Mouse (Mus musculus) spleen, embryonic (tissue): ENCODE results near the gene P2ry6.

ENCODE experiments used
- CTCF ChIA-PET: fragments of 350-600 bp; sonication (Branson Sonifier 250); formaldehyde crosslinking; loops from one replicate; lab custom pipeline; 2022; lab: Charles Lee

P2ry6 gene

GRCm38 (mm10) chr7:100990636-100991311, 16.3 kb upstream of the P2ry6 start:
- CTCF ChIA-PET: interaction anchor here (1.2 kb wide), 1 partner anchor 61 kb away, joined by 4 read pairs; no protein-coding TSS in a partner anchor

- CTCF ChIA-PET: interaction anchor here (0.6 to 1.8 kb wide), 4 partner anchors 63 to 1527 kb away, joined by 3 to 9 read pairs (median 6); no protein-coding TSS in a partner anchor
Measured at GRCm38 (mm10) chr7:100988092-100988491, 13.6 kb upstream of the P2ry6 start.

GRCm38 (mm10) chr7:100984452-100985395, 10.3 kb upstream of the P2ry6 start:
- CTCF ChIA-PET: interaction anchor here (0.5 kb wide), 1 partner anchor 251 kb away, joined by 4 read pairs; no protein-coding TSS in a partner anchor

GRCm38 (mm10) chr7:100979175-100979574, 4.7 kb upstream of the P2ry6 start:
- CTCF ChIA-PET: no interaction called here

- CTCF ChIA-PET: no interaction called here
Measured at GRCm38 (mm10) chr7:100978171-100978570, 3.7 kb upstream of the P2ry6 start.

- CTCF ChIA-PET: no interaction called here
Measured at GRCm38 (mm10) chr7:100972875-100973274, 1.6 kb downstream of the P2ry6 start.

- CTCF ChIA-PET: no interaction called here
Measured at GRCm38 (mm10) chr7:100968874-100969659, 5.4 kb downstream of the P2ry6 start.

GRCm38 (mm10) chr7:100968376-100968775, 6.1 kb downstream of the P2ry6 start:
- CTCF ChIA-PET: no interaction called here

- CTCF ChIA-PET: no interaction called here
Measured at GRCm38 (mm10) chr7:100967850-100968249, 6.6 kb downstream of the P2ry6 start.

- CTCF ChIA-PET: no interaction called here
Measured at GRCm38 (mm10) chr7:100966014-100966413, 8.4 kb downstream of the P2ry6 start.

- CTCF ChIA-PET: no interaction called here
Measured at GRCm38 (mm10) chr7:100965079-100965478, 9.4 kb downstream of the P2ry6 start.

- CTCF ChIA-PET: interaction anchor here (0.6 kb wide), 1 partner anchor 73 kb away, joined by 3 read pairs; no protein-coding TSS in a partner anchor
Measured at GRCm38 (mm10) chr7:100964242-100964641, 10.2 kb downstream of the P2ry6 start.

GRCm38 (mm10) chr7:100963381-100963780, 11.1 kb downstream of the P2ry6 start:
- CTCF ChIA-PET: interaction anchor here (0.6 kb wide), 1 partner anchor 12 kb away, joined by 3 read pairs; no protein-coding TSS in a partner anchor

GRCm38 (mm10) chr7:100961146-100961545, 13.3 kb downstream of the P2ry6 start:
- CTCF ChIA-PET: no interaction called here

- CTCF ChIA-PET: no interaction called here
Measured at GRCm38 (mm10) chr7:100960462-100960861, 14.0 kb downstream of the P2ry6 start.

GRCm38 (mm10) chr7:100958426-100958825, 16.0 kb downstream of the P2ry6 start:
- CTCF ChIA-PET: interaction anchor here (0.6 to 0.7 kb wide), 2 partner anchors 75 to 293 kb away, joined by 3 to 13 read pairs; no protein-coding TSS in a partner anchor

- CTCF ChIA-PET: no interaction called here
Measured at GRCm38 (mm10) chr7:100952686-100953085, 21.8 kb downstream of the P2ry6 start.

GRCm38 (mm10) chr7:100951903-100952302, 22.5 kb downstream of the P2ry6 start:
- CTCF ChIA-PET: no interaction called here

- CTCF ChIA-PET: interaction anchor here (0.6 kb wide), 1 partner anchor 12 kb away, joined by 3 read pairs; no protein-coding TSS in a partner anchor
Measured at GRCm38 (mm10) chr7:100950481-100951010, 23.9 kb downstream of the P2ry6 start.

- CTCF ChIA-PET: no interaction called here
Measured at GRCm38 (mm10) chr7:100950031-100950430, 24.4 kb downstream of the P2ry6 start.

- CTCF ChIA-PET: interaction anchor here (0.6 kb wide), 2 partner anchors 67 to 248 kb away, joined by 3 to 27 read pairs; no protein-coding TSS in a partner anchor
Measured at GRCm38 (mm10) chr7:100944738-100945137, 29.7 kb downstream of the P2ry6 start.
